Mouse (Mus musculus): Measurements from ENCODE around the gene Psmf1.

GRCm38 (mm10) chr2:151670026-151670967 is 73.7 kb downstream of the Psmf1 start:
- no peak for TF ChIP-seq CTCF (IDR thresholded peaks at IDR 0.05)
- TF ChIP-seq POLR2A (IDR thresholded peaks at IDR 0.05; ENCODE audit: insufficient read depth, low read depth, low read length) = no peak
- TF ChIP-seq EP300 (IDR thresholded peaks at IDR 0.05; ENCODE audit: insufficient read depth, low read depth, low read length) = no peak
